Mouse (Mus musculus): Measurements from ENCODE around the gene Ccdc42. TPM values are rescaled to one million over a fixed set of nuclear protein-coding genes. Genes with fewer than 3 reads are reported as not detected.

Gene Ccdc42
- polyA plus RNA-seq, 1 experiment from 2014 or later: 3.8 TPM

DNA sequence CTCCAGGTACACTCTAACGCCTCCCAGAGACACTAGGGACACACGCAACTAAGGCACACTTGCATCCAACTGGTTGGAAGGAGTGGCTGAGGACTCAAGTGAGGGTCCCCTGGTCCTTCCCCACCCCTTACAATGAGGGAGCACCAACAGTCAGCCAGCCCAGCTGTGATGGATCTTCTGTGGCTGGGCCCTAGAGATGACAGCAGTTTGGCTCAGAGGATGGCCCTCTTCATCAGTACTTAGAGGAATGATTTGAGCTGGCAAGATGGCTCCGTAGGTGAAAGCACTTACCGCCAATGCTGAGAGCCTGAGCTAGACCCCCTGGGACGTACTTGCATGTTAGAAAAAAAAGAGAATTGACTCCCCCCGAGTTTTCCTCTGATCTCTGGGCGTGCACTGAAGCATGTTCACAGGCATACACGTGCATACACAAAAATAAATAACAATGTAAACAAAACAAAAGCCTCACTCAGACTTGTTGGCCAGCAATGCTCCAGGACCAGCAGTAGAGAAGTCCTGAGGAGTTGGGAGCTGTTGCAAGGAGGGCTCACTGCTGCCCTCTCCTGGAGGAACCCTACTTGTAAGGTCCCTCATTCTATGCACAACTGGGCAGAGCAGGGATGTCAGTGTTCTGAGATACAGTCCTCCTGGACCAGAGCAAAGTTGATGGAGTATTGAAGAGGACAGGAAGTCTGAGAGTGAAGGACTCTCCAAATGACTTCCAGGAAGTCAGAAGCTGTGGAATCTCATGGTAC, 2.4 kb downstream of the Ccdc42 start:
- H3K27ac ChIP-seq: peak overlapping the region; percentile 78
- ATAC-seq (replicated peaks; ENCODE audit: low FRiP score): peak; percentile 50; the same call in 1 of the 2 replicates
- no peaks in the 10 kb centered on the region for H3K36me3 ChIP-seq
- H3K4me2 ChIP-seq: no peak overlapping the region
- no peak overlapping the region for H3K9ac ChIP-seq
- peaks cover 46% of the 10 kb centered on the region for H3K4me1 ChIP-seq
- 64% methylated on average over 8 of the region's 8 CpGs for WGBS
- no peak overlapping the region for H3K4me3 ChIP-seq (replicated peaks)
- H3K9me3 ChIP-seq (replicated peaks): no peaks in the 10 kb centered on the region
- no peaks in the 10 kb centered on the region for H3K27me3 ChIP-seq

DNA sequence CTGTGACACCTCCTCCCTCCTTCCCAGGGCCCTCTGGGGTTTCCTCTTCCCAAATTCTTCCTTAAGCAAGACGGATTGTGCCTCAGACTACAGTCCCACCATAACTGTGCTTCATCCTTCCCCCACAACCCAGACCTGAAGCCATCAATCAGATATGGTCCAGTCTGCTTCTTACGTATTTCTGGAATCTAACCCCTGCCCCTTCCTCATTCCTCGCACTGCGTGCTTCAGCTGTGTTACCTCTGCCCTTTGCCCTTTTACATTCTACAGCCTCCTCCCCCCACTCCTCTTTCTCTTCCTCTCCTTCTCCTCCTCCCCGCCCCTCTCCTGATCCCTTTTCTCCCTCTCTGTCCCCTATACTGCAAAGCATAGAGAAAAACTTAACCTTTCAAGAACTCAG, 4.9 kb downstream of the Ccdc42 start:
- H3K36me3 ChIP-seq: no peaks in the 10 kb centered on the region
- no peaks in the 10 kb centered on the region for H3K27me3 ChIP-seq
- WGBS: 11% methylated on average over 5 of the region's 5 CpGs
- no peak overlapping the region for H3K4me2 ChIP-seq
- H3K4me1 ChIP-seq: peaks cover 51% of the 10 kb centered on the region
- peak overlapping the region; percentile 78 for H3K27ac ChIP-seq
- no peaks in the 10 kb centered on the region for H3K9me3 ChIP-seq (replicated peaks)
- no peak overlapping the region for H3K9ac ChIP-seq
- no peak overlapping the region for H3K4me3 ChIP-seq (replicated peaks)
- no peak; the same call in 1 of the 2 replicates for ATAC-seq (replicated peaks; ENCODE audit: low FRiP score)

DNA sequence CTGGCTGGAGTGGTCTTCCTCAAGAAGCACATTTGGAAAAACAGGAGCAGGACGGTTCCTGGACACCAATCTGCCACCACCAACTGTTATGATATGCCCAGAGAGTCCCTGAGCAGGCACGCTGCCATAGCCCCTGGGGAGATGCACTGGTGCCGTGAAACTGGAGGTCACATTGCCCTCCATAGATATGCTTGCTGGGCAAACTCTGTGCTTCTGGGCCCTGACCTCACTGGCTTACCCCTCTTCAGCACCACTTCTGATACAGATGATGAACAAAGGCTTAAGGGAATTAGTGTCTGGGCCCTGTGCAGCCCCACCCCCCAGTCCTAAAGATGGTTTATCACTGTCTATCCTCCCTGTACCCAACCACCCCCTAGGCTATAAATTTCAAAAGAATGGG, 6.4 kb downstream of the Ccdc42 start:
- Histone ChIP-seq H3K36me3 (no peaks in the 10 kb centered on the region), H3K27me3 (no peaks in the 10 kb centered on the region), H3K9me3 (replicated peaks) (no peaks in the 10 kb centered on the region), H3K9ac (no peak overlapping the region), H3K27ac (peak overlapping the region; percentile 25; the same call in 1 of the 2 replicates), H3K4me2 (no peak overlapping the region), H3K4me1 (peaks cover 57% of the 10 kb centered on the region), H3K4me3 (replicated peaks) (no peak overlapping the region)
- WGBS: 52% methylated on average over 3 of the region's 3 CpGs
- no peak for ATAC-seq (replicated peaks; ENCODE audit: low FRiP score)

DNA sequence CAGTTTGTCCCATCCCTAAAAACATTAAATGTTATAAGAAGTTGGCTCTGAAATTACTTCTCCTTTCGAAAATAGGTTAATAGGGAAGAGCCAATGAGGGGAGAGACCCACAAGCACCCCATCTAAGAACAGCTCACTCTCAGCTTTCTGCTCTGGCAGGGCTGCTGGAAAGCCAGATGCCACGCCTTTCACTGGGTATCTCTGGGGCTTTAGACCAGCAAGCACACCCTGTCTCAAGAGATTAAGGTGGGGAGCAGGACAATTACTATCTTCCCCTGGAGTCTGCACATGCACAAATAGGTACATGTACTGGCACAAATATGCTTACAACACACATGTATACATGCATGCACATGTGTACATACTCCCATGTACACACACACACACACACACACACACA, 11.1 kb downstream of the Ccdc42 start:
- no peaks in the 10 kb centered on the region for H3K27me3 ChIP-seq
- no peak for ATAC-seq (replicated peaks; ENCODE audit: low FRiP score)
- H3K9ac ChIP-seq: no peak overlapping the region
- 85% methylated on average over 2 of the region's 2 CpGs for WGBS
- peaks cover 59% of the 10 kb centered on the region for H3K4me1 ChIP-seq
- H3K4me3 ChIP-seq (replicated peaks): no peak overlapping the region
- no peak overlapping the region for H3K4me2 ChIP-seq
- H3K9me3 ChIP-seq (replicated peaks): no peaks in the 10 kb centered on the region
- H3K27ac ChIP-seq: no peak overlapping the region
- H3K36me3 ChIP-seq: no peaks in the 10 kb centered on the region

DNA sequence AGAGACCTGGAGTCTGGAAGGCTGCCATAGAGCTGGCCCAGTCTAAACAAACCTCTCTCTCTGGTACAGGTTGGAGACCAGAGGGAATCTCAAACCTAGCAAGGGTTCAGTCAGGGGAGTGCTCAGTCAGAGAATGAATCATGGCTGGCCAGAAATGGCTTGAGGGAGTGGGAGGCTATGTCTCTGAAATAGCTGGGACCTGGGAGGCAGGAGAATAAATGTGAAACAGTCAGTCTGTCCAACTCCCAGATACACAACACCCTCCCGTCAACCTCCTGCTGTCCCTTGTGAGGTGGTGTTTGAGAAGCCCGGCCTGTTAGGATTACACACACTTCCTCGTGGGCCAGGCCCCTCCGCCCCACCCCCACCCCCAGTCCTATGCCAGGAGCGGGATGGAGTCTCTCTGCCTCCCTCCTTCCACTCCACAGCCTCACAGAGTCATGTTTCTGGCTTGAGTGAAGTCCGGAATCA, 13.8 kb downstream of the Ccdc42 start:
- no peaks in the 10 kb centered on the region for H3K27me3 ChIP-seq
- 10% methylated on average over 6 of the region's 6 CpGs for WGBS
- peak; percentile 67 for ATAC-seq (replicated peaks; ENCODE audit: low FRiP score)
- H3K27ac ChIP-seq: peak overlapping the region; percentile 88
- H3K4me3 ChIP-seq (replicated peaks): no peak overlapping the region
- H3K9me3 ChIP-seq (replicated peaks): no peaks in the 10 kb centered on the region
- no peaks in the 10 kb centered on the region for H3K36me3 ChIP-seq
- no peak overlapping the region for H3K4me2 ChIP-seq
- no peak overlapping the region for H3K9ac ChIP-seq
- H3K4me1 ChIP-seq: peaks cover 50% of the 10 kb centered on the region

DNA sequence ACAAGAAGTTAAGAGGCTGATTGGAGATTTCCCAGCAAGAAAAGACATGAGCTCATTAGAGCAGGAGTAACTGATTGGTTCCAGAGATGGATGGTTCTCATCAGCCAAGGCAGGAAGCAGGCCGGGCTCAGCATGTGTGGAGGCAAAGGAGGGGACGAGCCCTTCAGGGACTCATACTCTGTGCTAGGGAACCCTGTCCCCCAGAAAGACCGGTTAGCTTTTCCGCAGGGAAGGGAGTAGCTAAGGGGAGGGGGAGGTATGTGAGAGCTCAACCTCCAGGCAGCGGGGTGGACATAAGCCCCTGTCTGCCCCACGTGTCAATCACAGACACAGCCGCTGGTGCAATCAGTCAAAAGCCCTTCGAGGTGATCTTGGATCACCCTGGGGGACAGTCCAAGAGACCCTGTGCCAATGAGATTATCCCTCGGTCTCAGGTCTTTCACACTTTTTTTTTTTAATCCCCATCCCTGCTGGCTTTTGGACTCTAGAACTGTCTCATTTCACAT, 14.7 kb downstream of the Ccdc42 start:
- peaks cover 46% of the 10 kb centered on the region for H3K4me1 ChIP-seq
- H3K36me3 ChIP-seq: no peaks in the 10 kb centered on the region
- peak overlapping the region; percentile 88 for H3K27ac ChIP-seq
- peak; percentile 16; the same call in 1 of the 2 replicates for ATAC-seq (replicated peaks; ENCODE audit: low FRiP score)
- no peak overlapping the region for H3K4me2 ChIP-seq
- H3K9ac ChIP-seq: no peak overlapping the region
- no peaks in the 10 kb centered on the region for H3K27me3 ChIP-seq
- 12% methylated on average over 9 of the region's 9 CpGs for WGBS
- no peak overlapping the region for H3K4me3 ChIP-seq (replicated peaks)
- H3K9me3 ChIP-seq (replicated peaks): no peaks in the 10 kb centered on the region

DNA sequence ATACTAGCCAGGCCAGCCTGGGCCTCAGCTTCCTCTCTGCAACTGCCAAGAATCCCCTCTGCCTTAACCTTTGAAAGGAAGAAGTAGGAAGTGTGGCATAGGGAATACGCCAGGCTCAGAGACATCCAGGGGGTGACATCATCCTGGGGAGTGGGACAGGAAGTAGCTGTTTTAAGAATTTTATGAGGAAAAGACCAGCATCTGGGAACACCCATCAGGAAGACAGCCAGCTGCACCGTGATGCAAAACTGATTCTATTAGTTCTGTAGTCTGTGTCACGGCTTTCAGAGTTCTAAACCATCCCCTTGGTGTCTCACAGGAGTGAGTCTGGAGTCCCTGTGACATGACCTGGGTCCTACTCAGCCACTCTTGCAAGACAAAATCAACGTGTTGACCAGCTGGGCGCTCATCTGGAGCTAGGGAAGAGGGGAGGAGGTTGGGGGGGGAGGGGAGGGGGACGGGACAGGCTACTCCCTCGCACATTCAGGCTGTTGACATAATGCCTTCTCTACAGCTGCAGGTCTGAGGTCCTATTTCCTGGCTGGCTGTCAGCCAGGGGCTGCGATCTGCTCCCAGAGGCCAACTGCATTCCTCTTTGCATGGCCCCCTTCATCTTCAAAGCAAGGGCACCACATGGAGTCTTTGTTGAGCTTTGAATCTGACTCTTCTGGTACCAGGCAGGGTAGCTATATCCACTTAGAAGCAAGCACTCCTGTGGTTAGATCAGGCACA, 15.5 kb downstream of the Ccdc42 start:
- WGBS: 6% methylated on average over 8 of the region's 8 CpGs
- Histone ChIP-seq H3K27me3 (no peaks in the 10 kb centered on the region), H3K36me3 (no peaks in the 10 kb centered on the region), H3K4me3 (replicated peaks) (no peak overlapping the region), H3K4me2 (0 out of 2 replicates have a peak overlapping the region, but pooled peaks have one; percentile 7), H3K9me3 (replicated peaks) (no peaks in the 10 kb centered on the region), H3K27ac (peak overlapping the region; percentile 88), H3K9ac (no peak overlapping the region), H3K4me1 (peaks cover 39% of the 10 kb centered on the region)
- peak; percentile 66 for ATAC-seq (replicated peaks; ENCODE audit: low FRiP score)

DNA sequence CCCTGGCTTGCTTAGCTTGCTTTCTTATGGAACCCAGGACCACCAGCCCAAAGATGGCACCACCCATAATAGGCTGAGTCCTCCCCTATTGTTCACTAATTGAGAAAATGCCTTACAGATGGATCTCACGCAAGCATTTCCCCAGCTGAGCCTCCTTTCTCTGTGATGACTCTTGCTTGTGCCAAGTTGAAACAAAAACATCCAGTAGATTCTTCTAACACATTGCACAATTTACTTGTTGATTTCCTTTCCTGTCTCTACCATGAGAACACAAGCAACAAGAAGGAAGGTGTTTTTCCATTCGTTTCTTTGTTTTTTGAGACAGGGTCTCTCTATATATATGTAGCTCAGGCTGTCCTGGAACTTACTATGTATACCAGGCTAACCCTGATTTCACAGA, 20.2 kb downstream of the Ccdc42 start:
- no peak overlapping the region for H3K4me3 ChIP-seq (replicated peaks)
- no peak overlapping the region for H3K27ac ChIP-seq
- H3K4me2 ChIP-seq: no peak overlapping the region
- H3K4me1 ChIP-seq: peaks cover 34% of the 10 kb centered on the region
- H3K9ac ChIP-seq: no peak overlapping the region
- ATAC-seq (replicated peaks; ENCODE audit: low FRiP score): no peak
- no peaks in the 10 kb centered on the region for H3K9me3 ChIP-seq (replicated peaks)
- no peaks in the 10 kb centered on the region for H3K36me3 ChIP-seq
- no peaks in the 10 kb centered on the region for H3K27me3 ChIP-seq
- 90% methylated on average over 2 of the region's 2 CpGs for WGBS

DNA sequence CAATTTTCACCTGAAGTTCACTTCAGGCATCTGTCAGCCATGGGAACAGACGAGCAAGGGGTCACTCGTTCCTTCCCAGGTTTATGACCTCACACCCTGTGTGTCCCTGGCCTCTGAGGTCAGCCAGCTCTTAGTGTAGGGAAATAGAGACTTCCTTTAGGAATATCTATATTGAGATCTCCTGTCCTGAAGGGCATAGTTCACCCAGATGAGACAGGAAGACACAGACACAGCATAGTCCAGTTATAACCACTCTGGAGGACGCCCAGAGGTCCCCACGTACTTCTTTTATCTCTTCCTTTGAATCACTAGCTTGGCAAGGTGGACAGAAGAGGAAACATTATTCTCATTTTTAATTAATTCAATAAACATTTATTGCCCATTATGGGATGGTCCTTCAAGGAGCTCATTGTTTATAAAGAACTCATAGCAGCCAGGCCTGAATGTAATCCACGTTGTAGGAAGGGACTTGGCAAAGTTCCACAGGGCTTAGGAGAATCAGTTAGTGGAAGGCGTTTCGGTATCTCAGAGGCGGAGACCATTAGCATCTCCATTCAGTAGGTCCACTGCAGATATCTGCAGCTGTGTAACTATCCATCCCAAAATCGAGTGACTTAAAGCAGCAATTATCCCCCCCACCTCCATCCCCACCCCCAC, 23.2 kb downstream of the Ccdc42 start:
- ATAC-seq (replicated peaks; ENCODE audit: low FRiP score): no peak

DNA sequence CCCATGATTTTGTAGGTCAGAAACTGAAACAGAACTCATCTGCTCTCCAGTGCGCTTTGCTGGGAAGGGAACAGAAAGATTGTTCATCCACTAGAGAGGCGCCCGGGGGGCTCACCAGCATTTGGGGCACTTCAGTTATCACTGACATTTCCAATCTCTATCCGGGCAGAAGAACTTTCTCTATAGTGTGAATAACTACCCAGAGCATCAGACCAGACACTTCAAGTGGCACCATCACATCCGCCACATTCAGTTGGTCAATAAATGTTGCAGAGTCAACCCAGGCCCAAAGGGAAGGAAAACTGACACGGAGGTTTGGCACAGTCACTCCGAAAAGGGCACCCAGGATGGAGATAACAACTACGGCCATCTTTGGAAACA, 23.7 kb downstream of the Ccdc42 start:
- Histone ChIP-seq H3K27ac (no peak overlapping the region), H3K9me3 (replicated peaks) (no peaks in the 10 kb centered on the region), H3K4me1 (peaks cover 41% of the 10 kb centered on the region), H3K4me3 (replicated peaks) (no peak overlapping the region), H3K36me3 (no peaks in the 10 kb centered on the region), H3K9ac (no peak overlapping the region), H3K4me2 (no peak overlapping the region), H3K27me3 (no peaks in the 10 kb centered on the region)
- WGBS: 83% methylated on average over 8 of the region's 8 CpGs
- ATAC-seq (replicated peaks; ENCODE audit: low FRiP score): no peak

More for the DNA sequence above, 23.2 kb downstream of the Ccdc42 start:
- 42% methylated on average over 9 of the region's 9 CpGs for WGBS
- no peak overlapping the region for H3K4me3 ChIP-seq (replicated peaks)
- H3K4me2 ChIP-seq: no peak overlapping the region
- no peaks in the 10 kb centered on the region for H3K36me3 ChIP-seq
- peaks cover 41% of the 10 kb centered on the region for H3K4me1 ChIP-seq
- H3K27ac ChIP-seq: no peak overlapping the region
- no peaks in the 10 kb centered on the region for H3K9me3 ChIP-seq (replicated peaks)
- no peak overlapping the region for H3K9ac ChIP-seq
- no peaks in the 10 kb centered on the region for H3K27me3 ChIP-seq

DNA sequence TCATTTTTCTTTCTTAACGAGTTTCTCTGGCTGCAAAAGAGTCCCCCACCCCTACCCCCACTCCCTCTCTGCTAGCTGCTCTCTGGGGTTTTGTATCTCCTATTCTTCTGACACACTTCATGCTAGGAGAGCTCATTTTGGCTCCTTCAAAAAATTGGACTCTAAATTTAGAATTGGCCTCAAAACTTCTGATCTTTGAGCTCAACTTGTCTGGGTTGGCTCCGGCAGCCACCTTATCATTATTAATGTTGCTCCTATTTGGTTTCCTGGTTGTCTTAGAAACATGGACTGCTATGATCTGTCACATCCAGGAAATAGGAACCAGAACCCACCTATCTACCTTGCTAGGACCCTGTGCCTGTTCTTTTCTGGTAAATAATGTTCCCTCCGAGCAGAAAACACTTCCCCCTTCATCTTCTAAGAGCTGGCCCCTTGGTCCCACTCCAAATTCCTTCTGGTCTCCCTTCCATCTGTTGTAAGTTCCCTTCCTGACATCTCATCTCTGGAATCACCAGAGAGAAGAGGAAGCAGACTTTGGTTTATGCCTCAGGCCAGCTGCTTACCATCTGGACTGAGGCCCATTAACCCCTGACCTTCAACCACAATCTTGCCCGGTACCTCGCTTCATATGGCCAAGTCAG, 26.4 kb downstream of the Ccdc42 start:
- peak; percentile 36; the same call in 1 of the 2 replicates for ATAC-seq (replicated peaks; ENCODE audit: low FRiP score)
- Histone ChIP-seq H3K4me3 (replicated peaks) (no peak overlapping the region), H3K9me3 (replicated peaks) (no peaks in the 10 kb centered on the region), H3K27ac (peak overlapping the region; percentile 79), H3K4me1 (peaks cover 41% of the 10 kb centered on the region), H3K9ac (no peak overlapping the region), H3K36me3 (no peaks in the 10 kb centered on the region), H3K4me2 (no peak overlapping the region), H3K27me3 (no peaks in the 10 kb centered on the region)
- WGBS: 22% methylated on average over 5 of the region's 5 CpGs
